Mouse (Mus musculus): Measurements from ENCODE around the gene Gm17727.
"Not testable (repeated sequence)": the region's sequence is repeated elsewhere in the genome, so short reads cannot be mapped to it uniquely, and the experiment has no call there.

Gene Gm17727

GRCm38 (mm10) chr9:35778009-35778408, at the start of gene Gm17727:
Gene Gm17727 (minus strand): TSS chr9:35778109.
- no peak for ATAC-seq (ENCODE audit: low TSS enrichment)

GRCm38 (mm10) chr9:35817881-35818280, 40.0 kb upstream of the Gm17727 start:
- ATAC-seq (ENCODE audit: low TSS enrichment), result not testable (repeated sequence)

GRCm38 (mm10) chr9:35798146-35798545, 20.2 kb upstream of the Gm17727 start:
- ATAC-seq (ENCODE audit: low TSS enrichment), result no peak

- no peak for ATAC-seq (ENCODE audit: low TSS enrichment)
Observed at GRCm38 (mm10) chr9:35790001-35790400, 12.1 kb upstream of the Gm17727 start, which contains the start of the genes Gm27235 and D730048I06Rik. Gene Gm27235 (minus strand): TSS chr9:35790101. Gene D730048I06Rik (minus strand): TSS chr9:35790112.

- peak; percentile 94 for ATAC-seq (ENCODE audit: low TSS enrichment)
Observed at GRCm38 (mm10) chr9:35756843-35757242, 21.1 kb downstream of the Gm17727 start.

GRCm38 (mm10) chr9:35740749-35741148, 37.2 kb downstream of the Gm17727 start, which contains the start of gene Gm17677:
Gene Gm17677 (plus strand): TSS chr9:35741049.
- ATAC-seq (ENCODE audit: low TSS enrichment), result no peak
